Mouse (Mus musculus): ENCODE measurements around the gene Dusp8.

Gene Dusp8

GRCm38 (mm10) chr7:142045344-142045743 lies 50.3 kb downstream of the Dusp8 start:
- no peak for DNase-seq

GRCm38 (mm10) chr7:142040756-142041155 lies 54.9 kb downstream of the Dusp8 start:
- DNase-seq = no peak

- DNase-seq = peak; percentile 67 to 70
Observed at GRCm38 (mm10) chr7:142037553-142038170, 58.0 kb downstream of the Dusp8 start.

- no peak for DNase-seq
Observed at GRCm38 (mm10) chr7:142035048-142035811, 60.4 kb downstream of the Dusp8 start.

GRCm38 (mm10) chr7:142034198-142034597 lies 61.4 kb downstream of the Dusp8 start:
- peak; percentile 52 to 63 for DNase-seq

GRCm38 (mm10) chr7:142030073-142030472 lies 65.6 kb downstream of the Dusp8 start:
- no peak for DNase-seq
